Mouse (Mus musculus): ENCODE measurements at regions not wholly inside any gene's neighbourhood (a gene's known extent, or its start where the extent isn't known, plus 50 kb on each side); places are given as distances from the start of the nearest gene placed in this dataset.

- no peak overlapping the region for H3K4me2 ChIP-seq
- peaks cover 3% of the 10 kb centered on the region; the same call in 1 of the 2 replicates for H3K4me1 ChIP-seq
- H3K9ac ChIP-seq = no peak overlapping the region
- H3K27me3 ChIP-seq = no peaks in the 10 kb centered on the region
- no peak overlapping the region for H3K4me3 ChIP-seq
- H3K9me3 ChIP-seq = no peaks in the 10 kb centered on the region
- H3K36me3 ChIP-seq = no peaks in the 10 kb centered on the region
- no peak overlapping the region for H3K27ac ChIP-seq
- no peak for ATAC-seq (ENCODE audit: borderline replicate concordance, extremely low read depth, low FRiP score, low TSS enrichment)
- WGBS = 56% methylated on average over 3 of the region's 3 CpGs
Measured at GRCm38 (mm10) chr15:52961491-52961890, 923.2 kb upstream of the Gm7489 start.

GRCm38 (mm10) chr15:52963918-52964317 is 920.8 kb upstream of the Gm7489 start:
- 42% methylated on average over 2 of the region's 2 CpGs for WGBS
- Histone ChIP-seq H3K4me2 (no peak overlapping the region), H3K27ac (peak overlapping the region; percentile 71), H3K4me3 (no peak overlapping the region), H3K4me1 (peaks cover 15% of the 10 kb centered on the region), H3K9me3 (no peaks in the 10 kb centered on the region), H3K36me3 (no peaks in the 10 kb centered on the region), H3K9ac (no peak overlapping the region), H3K27me3 (no peaks in the 10 kb centered on the region)
- ATAC-seq (ENCODE audit: borderline replicate concordance, extremely low read depth, low FRiP score, low TSS enrichment) = peak; percentile 58; the same call in 1 of the 2 replicates

GRCm38 (mm10) chr15:52964403-52964802 is 920.3 kb upstream of the Gm7489 start:
- no peaks in the 10 kb centered on the region for H3K36me3 ChIP-seq
- 40% methylated on average over 1 of the region's 1 CpGs for WGBS
- H3K27me3 ChIP-seq = no peaks in the 10 kb centered on the region
- no peak overlapping the region for H3K4me2 ChIP-seq
- H3K4me3 ChIP-seq = no peak overlapping the region
- H3K4me1 ChIP-seq = peaks cover 15% of the 10 kb centered on the region
- ATAC-seq (ENCODE audit: borderline replicate concordance, extremely low read depth, low FRiP score, low TSS enrichment) = peak; percentile 83; the same call in 1 of the 2 replicates
- H3K27ac ChIP-seq = peak overlapping the region; percentile 71; the same call in 1 of the 2 replicates
- H3K9ac ChIP-seq = no peak overlapping the region
- no peaks in the 10 kb centered on the region for H3K9me3 ChIP-seq

DNA sequence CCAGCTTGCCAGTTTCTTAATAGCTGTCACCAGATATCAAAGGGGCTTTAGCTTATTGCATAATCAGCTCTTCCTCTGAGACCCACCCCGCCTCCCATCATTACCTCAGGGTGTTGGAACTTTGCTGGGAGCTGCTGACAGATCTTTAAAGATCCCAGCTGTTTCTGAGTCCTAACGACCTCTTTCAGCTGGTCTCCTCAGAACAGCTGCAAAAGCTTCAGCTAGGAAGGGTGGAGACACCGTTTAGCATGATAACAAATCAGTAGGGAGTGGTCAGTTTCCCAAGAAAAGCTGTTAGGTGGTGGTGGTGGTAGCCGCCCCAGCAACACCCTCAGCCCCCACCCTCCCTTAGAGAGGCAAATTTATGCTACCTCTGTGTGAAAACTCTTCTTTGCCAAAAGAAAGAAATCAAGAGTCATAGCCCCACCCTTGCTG is 916.9 kb upstream of the Gm7489 start:
- Histone ChIP-seq H3K36me3 (no peaks in the 10 kb centered on the region), H3K4me2 (no peak overlapping the region), H3K4me1 (peaks cover 15% of the 10 kb centered on the region), H3K27ac (0 out of 2 replicates have a peak overlapping the region, but pooled peaks have one; percentile 9), H3K4me3 (no peak overlapping the region), H3K27me3 (no peaks in the 10 kb centered on the region), H3K9me3 (no peaks in the 10 kb centered on the region), H3K9ac (no peak overlapping the region)
- 11% methylated on average over 4 of the region's 4 CpGs for WGBS
- ATAC-seq (ENCODE audit: borderline replicate concordance, extremely low read depth, low FRiP score, low TSS enrichment) = peak; percentile 87

GRCm38 (mm10) chr15:52982821-52983220 is 901.9 kb upstream of the Gm7489 start:
- H3K27ac ChIP-seq = no peak overlapping the region
- H3K9me3 ChIP-seq = no peaks in the 10 kb centered on the region
- no peaks in the 10 kb centered on the region for H3K27me3 ChIP-seq
- no peak overlapping the region for H3K4me2 ChIP-seq
- no peak overlapping the region for H3K9ac ChIP-seq
- whole genome bisulfite sequencing = 75% methylated on average over 2 of the region's 2 CpGs
- no peak for ATAC-seq (ENCODE audit: borderline replicate concordance, extremely low read depth, low FRiP score, low TSS enrichment)
- no peak overlapping the region for H3K4me3 ChIP-seq
- no peaks in the 10 kb centered on the region for H3K36me3 ChIP-seq
- H3K4me1 ChIP-seq = no peaks in the 10 kb centered on the region

GRCm38 (mm10) chr15:52990580-52990979 is 894.1 kb upstream of the Gm7489 start:
- Histone ChIP-seq H3K9ac (no peak overlapping the region), H3K4me3 (no peak overlapping the region), H3K27ac (no peak overlapping the region), H3K4me2 (no peak overlapping the region), H3K4me1 (peaks cover 4% of the 10 kb centered on the region; the same call in 1 of the 2 replicates), H3K9me3 (no peaks in the 10 kb centered on the region), H3K27me3 (no peaks in the 10 kb centered on the region), H3K36me3 (no peaks in the 10 kb centered on the region)
- ATAC-seq (ENCODE audit: borderline replicate concordance, extremely low read depth, low FRiP score, low TSS enrichment) = no peak

GRCm38 (mm10) chr15:52994351-52994750 is 890.4 kb upstream of the Gm7489 start:
- no peaks in the 10 kb centered on the region for H3K9me3 ChIP-seq
- peaks cover 9% of the 10 kb centered on the region; the same call in 1 of the 2 replicates for H3K4me1 ChIP-seq
- H3K27ac ChIP-seq = no peak overlapping the region
- no peak overlapping the region for H3K4me2 ChIP-seq
- no peaks in the 10 kb centered on the region for H3K36me3 ChIP-seq
- WGBS = 57% methylated on average over 1 of the region's 1 CpGs
- no peak overlapping the region for H3K9ac ChIP-seq
- no peaks in the 10 kb centered on the region for H3K27me3 ChIP-seq
- H3K4me3 ChIP-seq = no peak overlapping the region
- no peak for ATAC-seq (ENCODE audit: borderline replicate concordance, extremely low read depth, low FRiP score, low TSS enrichment)

DNA sequence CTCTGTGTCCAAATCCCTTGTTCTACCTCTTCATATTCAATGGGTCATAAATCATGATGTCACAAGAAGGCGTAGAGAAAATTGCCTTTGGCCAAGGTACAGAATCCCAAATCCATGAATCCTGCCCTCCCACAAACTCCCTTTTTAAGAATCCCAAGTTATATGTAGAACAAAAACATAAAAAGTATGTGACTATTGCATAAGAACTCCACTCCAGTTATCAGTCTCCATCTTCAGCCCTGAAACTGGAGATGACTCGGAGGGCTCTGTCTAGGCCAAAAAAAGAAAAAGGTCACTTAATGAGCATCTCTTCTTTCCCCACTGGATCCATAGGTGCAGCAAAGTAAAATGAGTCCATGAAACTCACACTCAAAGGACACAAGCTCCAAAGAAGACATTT is 885.5 kb upstream of the Gm7489 start:
- Histone ChIP-seq H3K36me3 (no peaks in the 10 kb centered on the region), H3K27ac (no peak overlapping the region), H3K4me3 (no peak overlapping the region), H3K27me3 (no peaks in the 10 kb centered on the region), H3K4me2 (no peak overlapping the region), H3K9ac (no peak overlapping the region), H3K4me1 (peaks cover 9% of the 10 kb centered on the region; the same call in 1 of the 2 replicates), H3K9me3 (no peaks in the 10 kb centered on the region)
- WGBS = 84% methylated on average over 2 of the region's 2 CpGs
- no peak for ATAC-seq (ENCODE audit: borderline replicate concordance, extremely low read depth, low FRiP score, low TSS enrichment)

DNA sequence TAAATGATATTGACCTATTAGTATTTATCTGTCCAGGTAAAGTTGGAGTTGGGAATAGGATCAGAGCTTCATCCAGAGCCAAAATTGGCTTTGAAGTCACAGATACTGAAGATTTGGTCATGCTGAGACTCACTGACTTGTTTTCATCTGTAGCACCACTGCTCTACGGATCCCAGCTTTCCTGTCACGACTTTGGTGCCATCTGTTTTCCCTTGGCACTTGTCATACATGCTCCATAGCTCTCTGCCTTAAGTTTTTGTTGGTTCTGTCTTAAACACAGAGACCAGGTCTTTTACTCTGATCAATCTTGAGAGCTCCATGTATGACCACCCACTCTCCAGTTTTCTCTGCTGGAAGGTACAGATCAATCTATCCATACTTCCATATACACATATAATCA is 884.9 kb upstream of the Gm7489 start:
- no peak overlapping the region for H3K4me2 ChIP-seq
- no peak overlapping the region for H3K4me3 ChIP-seq
- H3K4me1 ChIP-seq = 0 out of 2 replicates have a peak, but pooled peaks cover 5% of the 10 kb centered on the region
- no peak overlapping the region for H3K9ac ChIP-seq
- ATAC-seq (ENCODE audit: borderline replicate concordance, extremely low read depth, low FRiP score, low TSS enrichment) = no peak
- H3K36me3 ChIP-seq = no peaks in the 10 kb centered on the region
- no peaks in the 10 kb centered on the region for H3K27me3 ChIP-seq
- no peak overlapping the region for H3K27ac ChIP-seq
- 77% methylated on average over 2 of the region's 2 CpGs for WGBS
- no peaks in the 10 kb centered on the region for H3K9me3 ChIP-seq

DNA sequence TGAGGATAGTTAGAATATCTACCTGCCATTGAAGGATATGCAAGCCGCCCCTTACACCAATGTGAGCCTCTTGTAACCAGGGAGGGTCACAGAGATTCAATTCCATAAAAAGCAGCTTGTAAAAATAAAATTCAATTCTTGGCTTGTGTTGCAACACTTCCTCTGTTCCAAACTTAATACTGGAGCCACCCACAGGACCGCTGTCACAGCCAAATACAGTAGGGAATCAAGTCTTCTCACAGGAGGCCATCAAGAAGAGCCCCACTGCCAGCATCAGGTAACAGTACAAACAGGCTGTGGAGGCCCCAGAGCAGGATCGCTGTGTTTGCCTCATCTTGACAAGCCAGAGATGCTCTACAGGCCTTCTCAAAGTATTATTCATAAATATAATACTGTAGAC is 883.3 kb upstream of the Gm7489 start:
- 85% methylated on average over 3 of the region's 3 CpGs for WGBS
- Histone ChIP-seq H3K36me3 (no peaks in the 10 kb centered on the region), H3K27me3 (no peaks in the 10 kb centered on the region)

DNA sequence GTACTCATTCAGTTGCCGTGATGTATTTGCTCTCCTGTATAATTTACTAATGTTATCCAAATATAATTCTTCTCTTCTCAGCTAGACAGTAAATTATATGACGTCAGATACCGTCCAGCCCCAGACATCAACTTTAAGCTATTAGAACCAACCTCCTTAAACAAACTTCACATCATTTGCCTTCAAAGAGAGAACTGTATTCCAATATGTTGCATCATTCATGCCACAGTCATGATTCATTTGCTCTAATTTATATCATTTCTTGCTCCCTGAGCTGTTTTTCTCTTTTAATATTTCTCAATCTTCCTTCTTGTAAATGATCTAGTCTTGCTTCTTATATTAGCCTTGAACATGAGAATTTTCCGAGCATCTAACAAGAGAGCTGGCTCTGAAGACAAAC is 882.7 kb upstream of the Gm7489 start:
- WGBS = 69% methylated on average over 4 of the region's 4 CpGs
- ATAC-seq (ENCODE audit: borderline replicate concordance, extremely low read depth, low FRiP score, low TSS enrichment) = no peak

More for the DNA sequence above, 883.3 kb upstream of the Gm7489 start:
- H3K4me2 ChIP-seq = no peak overlapping the region
- H3K27ac ChIP-seq = no peak overlapping the region
- no peak for ATAC-seq (ENCODE audit: borderline replicate concordance, extremely low read depth, low FRiP score, low TSS enrichment)
- H3K9me3 ChIP-seq = no peaks in the 10 kb centered on the region
- H3K4me3 ChIP-seq = no peak overlapping the region
- no peak overlapping the region for H3K9ac ChIP-seq
- 0 out of 2 replicates have a peak, but pooled peaks cover 5% of the 10 kb centered on the region for H3K4me1 ChIP-seq

GRCm38 (mm10) chr15:53004078-53004477 is 880.6 kb upstream of the Gm7489 start:
- H3K9me3 ChIP-seq = no peaks in the 10 kb centered on the region
- H3K27me3 ChIP-seq = no peaks in the 10 kb centered on the region
- H3K27ac ChIP-seq = no peak overlapping the region
- no peak overlapping the region for H3K4me2 ChIP-seq
- H3K4me3 ChIP-seq = no peak overlapping the region
- ATAC-seq (ENCODE audit: borderline replicate concordance, extremely low read depth, low FRiP score, low TSS enrichment) = no peak
- no peaks in the 10 kb centered on the region for H3K36me3 ChIP-seq
- no peak overlapping the region for H3K9ac ChIP-seq
- no peaks in the 10 kb centered on the region for H3K4me1 ChIP-seq

More for the DNA sequence above, 882.7 kb upstream of the Gm7489 start:
- no peaks in the 10 kb centered on the region for H3K27me3 ChIP-seq
- H3K4me1 ChIP-seq = 0 out of 2 replicates have a peak, but pooled peaks cover 3% of the 10 kb centered on the region
- no peaks in the 10 kb centered on the region for H3K9me3 ChIP-seq
- H3K4me2 ChIP-seq = no peak overlapping the region
- H3K27ac ChIP-seq = no peak overlapping the region
- H3K9ac ChIP-seq = no peak overlapping the region
- no peak overlapping the region for H3K4me3 ChIP-seq
- H3K36me3 ChIP-seq = no peaks in the 10 kb centered on the region

DNA sequence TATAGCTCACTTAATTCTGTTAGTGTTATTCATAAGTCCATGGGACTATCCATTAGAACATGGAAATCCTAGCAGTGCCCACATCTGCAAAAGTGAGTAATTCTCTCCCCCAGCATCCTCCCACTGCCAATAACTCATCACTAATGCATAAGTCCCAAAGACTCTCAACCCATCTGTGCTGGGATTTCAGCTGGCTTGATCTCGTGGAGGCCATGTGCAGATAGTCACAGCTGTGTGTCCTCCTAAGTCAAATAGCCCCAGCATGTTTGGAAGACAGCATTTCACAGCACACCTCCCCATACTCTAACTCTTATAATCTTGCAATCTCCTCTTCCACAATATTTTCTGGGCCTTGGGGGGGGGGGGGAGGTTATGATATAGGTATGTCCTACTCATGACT is 877.9 kb upstream of the Gm7489 start:
- no peak overlapping the region for H3K4me3 ChIP-seq

More for the DNA sequence above, 877.9 kb upstream of the Gm7489 start:
- Histone ChIP-seq H3K4me1 (no peaks in the 10 kb centered on the region), H3K36me3 (no peaks in the 10 kb centered on the region), H3K27ac (no peak overlapping the region), H3K27me3 (no peaks in the 10 kb centered on the region), H3K9me3 (no peaks in the 10 kb centered on the region), H3K9ac (no peak overlapping the region), H3K4me2 (no peak overlapping the region)
- ATAC-seq (ENCODE audit: borderline replicate concordance, extremely low read depth, low FRiP score, low TSS enrichment) = no peak
- 24% methylated on average over 1 of the region's 1 CpGs for WGBS

All from lung, embryonic 15.5 days (tissue).